Mouse (Mus musculus): Measurements from ENCODE around the gene Gm42906. TPM values are rescaled to one million over a fixed set of nuclear protein-coding genes. Genes with fewer than 3 reads are reported as not detected.
A peak's percentile ranks its signal among the peaks of the same experiment; 100 is the strongest.

Gene Gm42906
- polyA plus RNA-seq, 1 experiment: not detected

- no peak for TF ChIP-seq CTCF (IDR thresholded peaks at IDR 0.05; ENCODE audit: low read depth, low read length)
- no peak for TF ChIP-seq EP300 (IDR thresholded peaks at IDR 0.05; ENCODE audit: insufficient read depth, low read depth, low read length)
- TF ChIP-seq POLR2A (IDR thresholded peaks at IDR 0.05; ENCODE audit: insufficient read depth, low read length): no peak
- Histone ChIP-seq H3K4me1 (ENCODE audit: control insufficient read depth, insufficient read depth, low read length) (no peaks in the 10 kb centered on the region), H3K27ac (ENCODE audit: insufficient read depth, low read length) (no peak overlapping the region), H3K36me3 (ENCODE audit: control insufficient read depth, insufficient read depth, low read length, poor library complexity, severe bottlenecking) (no peaks in the 10 kb centered on the region), H3K9me3 (replicated peaks; ENCODE audit: control insufficient read depth, insufficient read depth, low read length, poor library complexity, severe bottlenecking) (no peaks in the 10 kb centered on the region), H3K4me3 (ENCODE audit: low read depth, low read length) (no peak overlapping the region), H3K27me3 (ENCODE audit: control insufficient read depth, insufficient read depth, low read length, poor library complexity, severe bottlenecking) (no peaks in the 10 kb centered on the region), H3K9ac (ENCODE audit: low read depth, poor library complexity, severe bottlenecking) (no peak overlapping the region)
These were observed 357.1 kb downstream of the Gm42906 start for GRCm38 (mm10) chr5:151070896-151071295.

- TF ChIP-seq EP300 (IDR thresholded peaks at IDR 0.05; ENCODE audit: insufficient read depth, low read depth, low read length) (no peak), CTCF (IDR thresholded peaks at IDR 0.05; ENCODE audit: low read depth, low read length) (no peak), POLR2A (IDR thresholded peaks at IDR 0.05; ENCODE audit: insufficient read depth, low read length) (no peak)
- Histone ChIP-seq H3K27ac (ENCODE audit: insufficient read depth, low read length) (no peak overlapping the region), H3K9me3 (replicated peaks; ENCODE audit: control insufficient read depth, insufficient read depth, low read length, poor library complexity, severe bottlenecking) (no peaks in the 10 kb centered on the region), H3K9ac (ENCODE audit: low read depth, poor library complexity, severe bottlenecking) (no peak overlapping the region), H3K4me3 (ENCODE audit: low read depth, low read length) (no peak overlapping the region), H3K27me3 (ENCODE audit: control insufficient read depth, insufficient read depth, low read length, poor library complexity, severe bottlenecking) (no peaks in the 10 kb centered on the region), H3K36me3 (ENCODE audit: control insufficient read depth, insufficient read depth, low read length, poor library complexity, severe bottlenecking) (no peaks in the 10 kb centered on the region), H3K4me1 (ENCODE audit: control insufficient read depth, insufficient read depth, low read length) (no peaks in the 10 kb centered on the region)
These were observed 358.4 kb downstream of the Gm42906 start for GRCm38 (mm10) chr5:151069569-151069968.

DNA sequence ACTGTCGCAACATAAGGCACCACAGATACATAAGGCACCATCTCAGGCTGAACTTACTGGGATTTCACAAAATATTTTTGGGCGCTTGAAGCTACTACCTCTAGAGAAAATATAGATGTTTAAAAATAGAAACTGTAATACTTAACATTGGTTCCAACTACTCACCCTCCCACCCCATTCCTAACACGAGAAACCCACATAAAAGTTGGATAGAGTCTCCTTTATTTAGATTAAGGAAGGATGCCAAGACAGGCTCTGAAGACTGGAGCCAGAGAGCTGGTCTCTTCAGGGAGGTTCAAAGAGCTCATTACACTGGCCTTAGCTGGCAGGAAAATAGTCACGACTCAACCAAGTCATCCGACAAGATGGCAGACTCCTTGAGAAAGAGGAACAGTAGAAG lies 361.9 kb downstream of the Gm42906 start:
- no peak overlapping the region for H3K27ac ChIP-seq (ENCODE audit: insufficient read depth, low read length)
- TF ChIP-seq CTCF (IDR thresholded peaks at IDR 0.05; ENCODE audit: low read depth, low read length) (no peak), POLR2A (IDR thresholded peaks at IDR 0.05; ENCODE audit: insufficient read depth, low read length) (no peak), EP300 (IDR thresholded peaks at IDR 0.05; ENCODE audit: insufficient read depth, low read depth, low read length) (no peak)
- no peak overlapping the region for H3K9ac ChIP-seq (ENCODE audit: low read depth, poor library complexity, severe bottlenecking)
- H3K27me3 ChIP-seq (ENCODE audit: control insufficient read depth, insufficient read depth, low read length, poor library complexity, severe bottlenecking): no peaks in the 10 kb centered on the region
- no peaks in the 10 kb centered on the region for H3K4me1 ChIP-seq (ENCODE audit: control insufficient read depth, insufficient read depth, low read length)
- 0 out of 2 replicates have a peak, but pooled peaks cover 3% of the 10 kb centered on the region for H3K9me3 ChIP-seq (replicated peaks; ENCODE audit: control insufficient read depth, insufficient read depth, low read length, poor library complexity, severe bottlenecking)
- H3K36me3 ChIP-seq (ENCODE audit: control insufficient read depth, insufficient read depth, low read length, poor library complexity, severe bottlenecking): no peaks in the 10 kb centered on the region
- no peak overlapping the region for H3K4me3 ChIP-seq (ENCODE audit: low read depth, low read length)

GRCm38 (mm10) chr5:151065228-151065627 lies 362.7 kb downstream of the Gm42906 start:
- H3K9me3 ChIP-seq (replicated peaks; ENCODE audit: control insufficient read depth, insufficient read depth, low read length, poor library complexity, severe bottlenecking): 0 out of 2 replicates have a peak, but pooled peaks cover 3% of the 10 kb centered on the region
- no peak overlapping the region for H3K9ac ChIP-seq (ENCODE audit: low read depth, poor library complexity, severe bottlenecking)
- TF ChIP-seq CTCF (IDR thresholded peaks at IDR 0.05; ENCODE audit: low read depth, low read length): no peak
- no peak for TF ChIP-seq EP300 (IDR thresholded peaks at IDR 0.05; ENCODE audit: insufficient read depth, low read depth, low read length)
- TF ChIP-seq POLR2A (IDR thresholded peaks at IDR 0.05; ENCODE audit: insufficient read depth, low read length): no peak
- H3K27me3 ChIP-seq (ENCODE audit: control insufficient read depth, insufficient read depth, low read length, poor library complexity, severe bottlenecking): no peaks in the 10 kb centered on the region
- H3K27ac ChIP-seq (ENCODE audit: insufficient read depth, low read length): no peak overlapping the region
- no peaks in the 10 kb centered on the region for H3K4me1 ChIP-seq (ENCODE audit: control insufficient read depth, insufficient read depth, low read length)
- no peak overlapping the region for H3K4me3 ChIP-seq (ENCODE audit: low read depth, low read length)
- no peaks in the 10 kb centered on the region for H3K36me3 ChIP-seq (ENCODE audit: control insufficient read depth, insufficient read depth, low read length, poor library complexity, severe bottlenecking)

DNA sequence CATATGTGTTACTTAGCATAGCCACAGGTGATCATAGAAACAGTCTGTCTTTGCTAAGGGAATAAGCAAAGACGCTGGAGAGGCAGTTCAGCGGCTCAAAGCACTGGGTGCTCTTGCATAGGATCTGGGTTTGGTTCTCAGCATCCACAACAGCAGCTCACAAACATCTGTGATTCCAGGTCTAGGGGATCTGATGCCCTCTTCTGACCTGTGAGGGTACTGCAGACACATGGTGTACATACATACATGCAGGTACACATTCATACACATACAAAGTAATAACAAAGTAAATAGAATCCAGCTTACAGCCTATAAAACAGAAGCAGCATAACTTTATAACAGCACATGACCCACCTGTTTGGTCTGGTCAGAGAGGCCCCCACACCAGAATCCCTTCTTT lies 366.0 kb downstream of the Gm42906 start:
- TF ChIP-seq EP300 (IDR thresholded peaks at IDR 0.05; ENCODE audit: insufficient read depth, low read depth, low read length) (no peak), POLR2A (IDR thresholded peaks at IDR 0.05; ENCODE audit: insufficient read depth, low read length) (no peak), CTCF (IDR thresholded peaks at IDR 0.05; ENCODE audit: low read depth, low read length) (no peak)
- Histone ChIP-seq H3K27ac (ENCODE audit: insufficient read depth, low read length) (no peak overlapping the region), H3K9me3 (replicated peaks; ENCODE audit: control insufficient read depth, insufficient read depth, low read length, poor library complexity, severe bottlenecking) (0 out of 2 replicates have a peak, but pooled peaks cover 3% of the 10 kb centered on the region), H3K27me3 (ENCODE audit: control insufficient read depth, insufficient read depth, low read length, poor library complexity, severe bottlenecking) (no peaks in the 10 kb centered on the region), H3K9ac (ENCODE audit: low read depth, poor library complexity, severe bottlenecking) (no peak overlapping the region), H3K4me1 (ENCODE audit: control insufficient read depth, insufficient read depth, low read length) (no peaks in the 10 kb centered on the region), H3K4me3 (ENCODE audit: low read depth, low read length) (no peak overlapping the region), H3K36me3 (ENCODE audit: control insufficient read depth, insufficient read depth, low read length, poor library complexity, severe bottlenecking) (no peaks in the 10 kb centered on the region)

GRCm38 (mm10) chr5:151060476-151060875 lies 367.5 kb downstream of the Gm42906 start:
- H3K36me3 ChIP-seq (ENCODE audit: control insufficient read depth, insufficient read depth, low read length, poor library complexity, severe bottlenecking): no peaks in the 10 kb centered on the region
- no peaks in the 10 kb centered on the region for H3K4me1 ChIP-seq (ENCODE audit: control insufficient read depth, insufficient read depth, low read length)
- H3K9me3 ChIP-seq (replicated peaks; ENCODE audit: control insufficient read depth, insufficient read depth, low read length, poor library complexity, severe bottlenecking): 0 out of 2 replicates have a peak, but pooled peaks cover 3% of the 10 kb centered on the region
- H3K9ac ChIP-seq (ENCODE audit: low read depth, poor library complexity, severe bottlenecking): no peak overlapping the region; the same call in 1 of the 2 replicates
- peak overlapping the region; percentile 40 for H3K4me3 ChIP-seq (ENCODE audit: low read depth, low read length)
- TF ChIP-seq POLR2A (IDR thresholded peaks at IDR 0.05; ENCODE audit: insufficient read depth, low read length): no peak
- no peak for TF ChIP-seq EP300 (IDR thresholded peaks at IDR 0.05; ENCODE audit: insufficient read depth, low read depth, low read length)
- TF ChIP-seq CTCF (IDR thresholded peaks at IDR 0.05; ENCODE audit: low read depth, low read length): no peak
- H3K27ac ChIP-seq (ENCODE audit: insufficient read depth, low read length): no peak overlapping the region
- no peaks in the 10 kb centered on the region for H3K27me3 ChIP-seq (ENCODE audit: control insufficient read depth, insufficient read depth, low read length, poor library complexity, severe bottlenecking)
